Mouse (Mus musculus): ENCODE measurements around the gene Fer. TPM values are rescaled to one million over a fixed set of nuclear protein-coding genes. Genes with fewer than 3 reads are reported as not detected.

The Fer gene
- polyA plus RNA-seq, 1 experiment from 2014 or later = 36.6 TPM

DNA sequence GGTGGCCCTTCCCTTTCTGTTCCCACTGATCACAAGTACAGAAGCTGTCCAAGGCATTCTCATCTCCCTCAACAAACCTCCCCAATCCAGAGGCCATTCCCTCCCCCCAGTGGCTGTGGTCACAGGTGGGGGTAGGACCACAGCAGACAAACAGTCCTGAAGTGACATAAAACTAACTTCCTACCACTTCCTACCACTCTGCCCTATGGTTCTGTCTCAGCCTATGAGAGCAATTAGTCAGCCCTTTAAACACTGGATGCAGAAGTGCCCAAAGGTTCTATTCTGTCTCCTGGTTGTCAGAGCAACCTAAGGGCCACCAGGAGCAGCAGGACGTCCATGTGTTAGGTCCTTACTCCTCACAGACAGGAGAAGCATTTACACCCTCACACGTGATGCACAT lies 309.6 kb downstream of the Fer start:
- WGBS = 64% methylated on average over 2 of the region's 2 CpGs
- Histone ChIP-seq H3K4me1 (no peaks in the 10 kb centered on the region), H3K9me3 (no peaks in the 10 kb centered on the region), H3K9ac (no peak overlapping the region), H3K36me3 (no peaks in the 10 kb centered on the region), H3K27ac (no peak overlapping the region), H3K4me2 (no peak overlapping the region), H3K27me3 (no peaks in the 10 kb centered on the region), H3K4me3 (no peak overlapping the region)
- ATAC-seq (ENCODE audit: insufficient number of reproducible peaks, low FRiP score, low TSS enrichment, low read depth) = no peak

DNA sequence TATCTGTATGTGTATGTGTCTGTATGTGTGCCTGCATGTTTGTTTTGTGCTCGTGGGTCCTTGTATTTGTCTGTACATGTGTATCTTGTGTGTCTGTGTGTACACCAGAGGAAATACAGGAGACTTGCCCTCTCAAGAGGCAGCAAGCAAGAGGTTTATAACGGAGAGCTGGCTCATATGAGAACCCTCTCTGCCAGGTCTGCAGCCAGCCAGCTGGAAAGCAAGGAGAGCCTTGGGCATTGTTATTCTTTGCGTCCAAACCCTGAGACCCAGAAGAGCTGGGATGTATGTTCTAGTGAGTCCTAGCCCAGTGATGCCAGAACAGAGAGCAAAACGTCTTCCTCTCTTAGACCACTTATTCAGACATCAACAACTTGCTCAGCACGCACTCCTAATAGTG lies 317.7 kb downstream of the Fer start:
- Histone ChIP-seq H3K36me3 (no peaks in the 10 kb centered on the region), H3K27ac (no peak overlapping the region), H3K4me3 (no peak overlapping the region), H3K4me2 (no peak overlapping the region), H3K4me1 (no peaks in the 10 kb centered on the region), H3K9me3 (no peaks in the 10 kb centered on the region), H3K27me3 (no peaks in the 10 kb centered on the region), H3K9ac (no peak overlapping the region)
- ATAC-seq (ENCODE audit: insufficient number of reproducible peaks, low FRiP score, low TSS enrichment, low read depth) = no peak
- WGBS = 72% methylated on average over 5 of the region's 5 CpGs

DNA sequence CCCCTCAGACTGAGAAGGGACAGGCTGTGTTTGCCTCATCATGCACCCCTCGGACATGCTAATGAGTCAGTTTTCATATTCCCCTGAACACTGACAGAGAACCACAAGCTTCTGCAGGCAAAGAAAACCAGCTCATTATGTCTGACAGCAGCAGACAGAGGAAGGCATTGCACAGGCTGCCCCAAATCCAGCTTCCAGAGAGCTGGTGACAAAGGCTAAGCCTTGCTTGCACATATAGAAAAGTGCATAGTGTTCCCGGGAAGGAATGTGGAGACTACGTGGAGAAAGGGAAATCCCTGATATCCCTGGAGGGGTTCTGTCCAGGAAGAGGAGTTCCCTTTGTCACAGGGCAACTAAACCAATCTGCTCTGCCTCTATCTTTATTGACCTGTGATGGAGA lies 318.4 kb downstream of the Fer start:
- Histone ChIP-seq H3K4me3 (no peak overlapping the region), H3K9ac (no peak overlapping the region), H3K4me2 (no peak overlapping the region), H3K9me3 (no peaks in the 10 kb centered on the region), H3K27ac (no peak overlapping the region), H3K27me3 (no peaks in the 10 kb centered on the region), H3K36me3 (no peaks in the 10 kb centered on the region), H3K4me1 (no peaks in the 10 kb centered on the region)
- no peak for ATAC-seq (ENCODE audit: insufficient number of reproducible peaks, low FRiP score, low TSS enrichment, low read depth)
- 51% methylated on average over 3 of the region's 3 CpGs for WGBS

DNA sequence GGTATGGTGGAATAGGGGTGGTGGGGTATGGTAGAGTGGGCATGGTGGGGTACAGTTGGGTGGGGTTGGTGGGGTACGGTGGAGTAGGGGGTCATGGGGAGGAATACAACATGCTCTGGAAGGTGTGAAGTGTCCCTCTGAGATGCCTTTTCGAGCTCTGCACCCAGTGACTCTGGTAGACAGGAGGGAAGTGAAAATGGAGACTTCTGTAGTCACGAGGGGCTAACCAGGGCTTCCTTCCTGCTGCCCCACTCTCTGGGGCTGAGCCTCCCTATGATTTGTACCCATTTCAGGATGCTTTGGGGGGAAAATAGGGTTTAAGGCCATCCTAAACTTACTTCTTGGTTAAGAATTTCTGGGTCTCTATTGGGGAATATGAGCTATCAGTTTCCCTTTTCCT lies 319.7 kb downstream of the Fer start:
- WGBS = 86% methylated on average over 3 of the region's 3 CpGs
- H3K9ac ChIP-seq = no peak overlapping the region
- ATAC-seq (ENCODE audit: insufficient number of reproducible peaks, low FRiP score, low TSS enrichment, low read depth) = no peak
- H3K4me1 ChIP-seq = no peaks in the 10 kb centered on the region
- H3K27ac ChIP-seq = no peak overlapping the region
- no peaks in the 10 kb centered on the region for H3K36me3 ChIP-seq
- no peaks in the 10 kb centered on the region for H3K27me3 ChIP-seq
- no peak overlapping the region for H3K4me3 ChIP-seq
- H3K4me2 ChIP-seq = no peak overlapping the region
- no peaks in the 10 kb centered on the region for H3K9me3 ChIP-seq

DNA sequence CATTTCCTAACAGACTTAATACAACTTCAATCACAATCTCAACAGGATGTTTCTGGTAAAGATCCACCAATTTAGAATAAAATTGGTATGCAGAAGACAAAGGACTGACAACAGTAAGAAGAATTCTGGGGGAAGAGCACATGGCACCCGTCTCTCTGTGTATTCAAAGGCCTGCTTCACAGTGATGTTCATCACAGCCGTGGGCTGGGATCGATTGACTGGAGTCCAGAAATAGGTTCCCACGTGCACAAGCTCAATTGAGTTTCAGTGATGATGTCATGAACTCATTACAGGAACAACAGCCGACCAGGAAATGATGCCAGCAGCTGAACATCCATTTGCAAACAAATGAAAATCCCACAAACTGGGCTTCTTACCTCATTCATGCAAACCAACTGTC lies 320.3 kb downstream of the Fer start:
- Histone ChIP-seq H3K4me2 (no peak overlapping the region), H3K4me3 (no peak overlapping the region), H3K4me1 (no peaks in the 10 kb centered on the region), H3K27ac (no peak overlapping the region), H3K9me3 (no peaks in the 10 kb centered on the region), H3K36me3 (no peaks in the 10 kb centered on the region), H3K9ac (no peak overlapping the region), H3K27me3 (no peaks in the 10 kb centered on the region)
- ATAC-seq (ENCODE audit: insufficient number of reproducible peaks, low FRiP score, low TSS enrichment, low read depth) = no peak
- 38% methylated on average over 5 of the region's 5 CpGs for WGBS

Other genes with a start within 250 kb of the Fer start
- gene A930002H24Rik, start 729 bp downstream of the Fer start, polyA plus RNA-seq (2015; fragmentation: Nextera tagmentation; extraction: Ambion mirVana) = 2.0 and 3.2 TPM in 2 replicates